Mouse (Mus musculus): Measurements from ENCODE around the gene Rapgef1. TPM values are rescaled to one million over a fixed set of nuclear protein-coding genes. Genes with fewer than 3 reads are reported as not detected.

Gene Rapgef1
- polyA plus RNA-seq, 1 experiment from 2014 or later = 9.7 TPM

DNA sequence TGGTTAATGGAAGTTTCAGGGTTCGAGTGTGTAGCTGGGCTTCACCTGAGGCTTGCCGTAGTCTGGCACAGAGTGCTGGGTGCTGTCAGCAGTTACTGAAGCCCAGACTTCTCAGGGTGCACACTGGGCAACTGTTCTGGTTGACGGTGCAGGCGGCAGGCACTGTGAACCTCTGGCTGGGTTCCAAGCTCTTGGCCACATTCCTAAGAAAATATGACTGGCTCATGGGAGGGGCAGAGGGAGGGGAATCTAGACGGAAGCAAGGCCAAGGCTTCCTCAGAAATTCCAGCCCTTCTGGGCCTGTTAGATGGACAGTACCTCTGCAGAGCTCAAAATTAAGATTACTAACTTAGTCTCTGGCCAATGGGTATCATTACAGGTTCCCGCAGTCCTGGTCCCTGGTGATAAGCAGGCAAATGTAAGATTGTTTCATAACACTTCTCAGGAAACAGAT is 13.6 kb downstream of the Rapgef1 start:
- no peaks in the 10 kb centered on the region for H3K27me3 ChIP-seq (replicated peaks)
- peaks cover 7% of the 10 kb centered on the region; the same call in 1 of the 2 replicates for H3K36me3 ChIP-seq
- no peaks in the 10 kb centered on the region for H3K9me3 ChIP-seq
- peak; percentile 62; the same call in 1 of the 2 replicates for ATAC-seq (ENCODE audit: extremely low read depth, insufficient number of reproducible peaks, low FRiP score, low TSS enrichment)
- H3K4me3 ChIP-seq = no peak overlapping the region
- peak overlapping the region; percentile 88 for H3K27ac ChIP-seq (replicated peaks)
- H3K4me2 ChIP-seq = peak overlapping the region; percentile 24; the same call in 1 of the 2 replicates
- 15% methylated on average over 6 of the region's 6 CpGs for WGBS
- peak overlapping the region; percentile 47 for H3K9ac ChIP-seq
- H3K4me1 ChIP-seq = peaks cover 85% of the 10 kb centered on the region

DNA sequence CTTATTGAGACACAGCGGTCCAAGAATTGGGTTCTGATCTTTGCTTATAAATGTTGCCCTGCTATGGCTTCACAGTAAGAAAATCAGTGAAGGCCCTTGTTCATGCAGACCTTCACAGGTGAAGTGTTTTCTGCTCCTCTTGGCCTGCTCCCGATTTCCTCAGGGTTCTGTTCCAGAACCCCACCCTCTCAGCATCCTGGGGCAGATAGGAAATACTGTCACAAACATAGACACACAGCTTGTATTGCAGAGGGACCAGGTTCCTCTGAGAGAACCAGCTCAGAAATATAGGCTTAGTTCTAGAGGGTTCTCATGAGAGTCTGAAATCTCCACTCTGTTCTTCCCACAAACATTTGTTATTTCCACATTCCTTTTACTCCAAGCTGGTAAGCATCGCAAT is 14.3 kb downstream of the Rapgef1 start:
- Histone ChIP-seq H3K27me3 (replicated peaks) (no peaks in the 10 kb centered on the region), H3K4me2 (no peak overlapping the region), H3K4me3 (no peak overlapping the region), H3K36me3 (peaks cover 7% of the 10 kb centered on the region; the same call in 1 of the 2 replicates), H3K9me3 (no peaks in the 10 kb centered on the region), H3K9ac (peak overlapping the region; percentile 8; the same call in 1 of the 2 replicates), H3K27ac (replicated peaks) (peak overlapping the region; percentile 88), H3K4me1 (peaks cover 78% of the 10 kb centered on the region)
- ATAC-seq (ENCODE audit: extremely low read depth, insufficient number of reproducible peaks, low FRiP score, low TSS enrichment) = no peak
- 74% methylated on average over 3 of the region's 3 CpGs for WGBS

DNA sequence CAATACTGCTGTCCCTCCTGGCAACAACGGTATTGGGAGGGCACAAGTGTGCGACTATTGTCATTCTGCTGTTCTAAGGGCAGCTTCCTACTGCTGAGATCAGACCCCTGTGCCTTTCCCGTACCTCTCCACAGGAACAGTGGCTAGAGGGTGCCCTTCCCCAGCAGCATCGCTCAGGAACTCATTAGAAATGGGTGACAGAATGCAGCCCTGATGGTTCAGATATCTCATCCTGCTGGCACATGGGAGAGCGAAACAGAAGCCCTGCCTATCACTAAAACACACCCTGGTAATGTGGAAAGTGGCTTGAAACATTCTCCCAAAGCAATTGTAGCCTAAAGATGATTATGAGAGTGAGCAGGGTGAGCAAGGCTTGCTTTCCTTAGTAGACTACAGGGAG is 15.0 kb downstream of the Rapgef1 start:
- no peak overlapping the region for H3K4me2 ChIP-seq
- peak overlapping the region; percentile 28; the same call in 1 of the 2 replicates for H3K9ac ChIP-seq
- H3K27ac ChIP-seq (replicated peaks) = peak overlapping the region; percentile 88
- H3K4me1 ChIP-seq = peaks cover 78% of the 10 kb centered on the region
- no peaks in the 10 kb centered on the region for H3K27me3 ChIP-seq (replicated peaks)
- ATAC-seq (ENCODE audit: extremely low read depth, insufficient number of reproducible peaks, low FRiP score, low TSS enrichment) = no peak
- WGBS = 55% methylated on average over 5 of the region's 5 CpGs
- H3K9me3 ChIP-seq = no peaks in the 10 kb centered on the region
- H3K36me3 ChIP-seq = peaks cover 7% of the 10 kb centered on the region; the same call in 1 of the 2 replicates
- H3K4me3 ChIP-seq = no peak overlapping the region

DNA sequence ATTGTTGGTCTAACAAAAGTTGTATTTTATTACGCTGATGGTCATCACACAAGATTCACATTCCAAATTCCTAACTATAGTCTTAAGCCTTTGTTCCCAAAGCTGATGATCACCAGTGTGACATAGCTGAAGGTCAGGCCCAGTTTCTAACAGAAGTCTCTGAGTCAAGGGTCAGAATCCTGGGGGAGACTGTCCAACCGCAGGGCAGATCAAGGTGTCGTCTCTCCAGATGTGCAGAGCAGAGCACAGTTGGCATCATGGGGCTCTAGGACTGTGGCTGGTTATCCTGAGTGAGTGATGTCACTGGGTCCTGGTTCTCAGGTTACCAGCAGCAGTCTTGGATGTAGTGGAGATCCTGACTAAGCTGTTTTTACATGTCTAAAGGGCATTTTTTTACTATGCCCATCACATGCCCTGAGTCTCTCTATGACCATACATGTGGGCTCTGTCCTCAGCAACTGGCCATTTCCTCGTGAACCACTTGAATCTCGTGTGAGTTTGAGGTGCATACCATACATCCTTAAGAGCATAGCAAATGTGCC is 16.5 kb downstream of the Rapgef1 start:
- peaks cover 71% of the 10 kb centered on the region for H3K4me1 ChIP-seq
- no peak overlapping the region for H3K27ac ChIP-seq (replicated peaks)
- H3K9ac ChIP-seq = no peak overlapping the region
- WGBS = 77% methylated on average over 5 of the region's 5 CpGs
- H3K36me3 ChIP-seq = no peaks in the 10 kb centered on the region
- no peaks in the 10 kb centered on the region for H3K27me3 ChIP-seq (replicated peaks)
- no peak overlapping the region for H3K4me3 ChIP-seq
- no peak overlapping the region for H3K4me2 ChIP-seq
- no peaks in the 10 kb centered on the region for H3K9me3 ChIP-seq
- ATAC-seq (ENCODE audit: extremely low read depth, insufficient number of reproducible peaks, low FRiP score, low TSS enrichment) = no peak

DNA sequence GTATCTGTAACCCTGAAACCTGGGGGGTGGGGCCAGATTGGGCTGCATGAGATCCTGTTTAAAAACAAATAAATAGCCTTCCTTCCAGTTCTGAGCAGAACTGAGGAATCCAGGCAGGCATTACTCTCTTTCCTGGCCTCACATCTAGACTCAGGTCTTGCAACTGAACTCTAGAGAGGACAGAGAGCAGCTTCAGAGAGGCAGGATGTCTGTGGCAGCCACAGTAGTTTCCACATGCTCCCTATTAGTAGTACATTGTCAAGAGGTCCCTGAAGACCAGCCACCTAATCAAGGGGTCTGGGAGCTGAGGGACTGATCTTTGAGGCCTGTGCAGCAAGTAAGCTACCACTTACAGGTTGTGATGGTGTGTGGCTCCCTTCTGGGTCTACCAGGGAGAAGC is 18.0 kb downstream of the Rapgef1 start:
- Histone ChIP-seq H3K4me2 (no peak overlapping the region), H3K36me3 (no peaks in the 10 kb centered on the region), H3K9ac (no peak overlapping the region), H3K9me3 (no peaks in the 10 kb centered on the region), H3K4me1 (peaks cover 63% of the 10 kb centered on the region), H3K27ac (replicated peaks) (peak overlapping the region; percentile 6; the same call in 1 of the 2 replicates), H3K4me3 (no peak overlapping the region), H3K27me3 (replicated peaks) (no peaks in the 10 kb centered on the region)
- ATAC-seq (ENCODE audit: extremely low read depth, insufficient number of reproducible peaks, low FRiP score, low TSS enrichment) = no peak

DNA sequence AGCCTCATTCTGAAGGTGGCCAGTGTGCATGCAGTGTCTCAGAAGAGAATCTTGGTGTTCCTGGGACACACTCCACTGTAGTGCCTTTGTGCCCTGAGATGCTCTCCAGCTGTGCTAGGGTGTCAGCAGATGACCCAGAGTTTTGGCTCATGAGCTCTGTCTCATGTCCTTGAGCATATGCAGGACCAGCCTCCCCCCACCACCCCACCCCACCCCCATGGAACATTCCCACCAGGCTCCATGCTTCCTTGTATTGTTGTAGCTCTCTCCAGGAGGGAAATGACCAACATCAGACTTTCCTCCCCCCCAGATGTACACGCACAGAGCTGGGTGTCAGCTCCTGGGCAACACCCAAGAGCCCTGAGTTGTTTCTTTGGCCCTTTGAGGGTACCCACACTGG is 19.9 kb downstream of the Rapgef1 start:
- Histone ChIP-seq H3K4me2 (no peak overlapping the region), H3K27me3 (replicated peaks) (no peaks in the 10 kb centered on the region), H3K27ac (replicated peaks) (peak overlapping the region; percentile 67), H3K9me3 (no peaks in the 10 kb centered on the region), H3K4me1 (peaks cover 53% of the 10 kb centered on the region), H3K9ac (no peak overlapping the region), H3K36me3 (no peaks in the 10 kb centered on the region), H3K4me3 (no peak overlapping the region)
- no peak; the same call in 1 of the 2 replicates for ATAC-seq (ENCODE audit: extremely low read depth, insufficient number of reproducible peaks, low FRiP score, low TSS enrichment)
- WGBS = 67% methylated on average over 1 of the region's 1 CpGs

DNA sequence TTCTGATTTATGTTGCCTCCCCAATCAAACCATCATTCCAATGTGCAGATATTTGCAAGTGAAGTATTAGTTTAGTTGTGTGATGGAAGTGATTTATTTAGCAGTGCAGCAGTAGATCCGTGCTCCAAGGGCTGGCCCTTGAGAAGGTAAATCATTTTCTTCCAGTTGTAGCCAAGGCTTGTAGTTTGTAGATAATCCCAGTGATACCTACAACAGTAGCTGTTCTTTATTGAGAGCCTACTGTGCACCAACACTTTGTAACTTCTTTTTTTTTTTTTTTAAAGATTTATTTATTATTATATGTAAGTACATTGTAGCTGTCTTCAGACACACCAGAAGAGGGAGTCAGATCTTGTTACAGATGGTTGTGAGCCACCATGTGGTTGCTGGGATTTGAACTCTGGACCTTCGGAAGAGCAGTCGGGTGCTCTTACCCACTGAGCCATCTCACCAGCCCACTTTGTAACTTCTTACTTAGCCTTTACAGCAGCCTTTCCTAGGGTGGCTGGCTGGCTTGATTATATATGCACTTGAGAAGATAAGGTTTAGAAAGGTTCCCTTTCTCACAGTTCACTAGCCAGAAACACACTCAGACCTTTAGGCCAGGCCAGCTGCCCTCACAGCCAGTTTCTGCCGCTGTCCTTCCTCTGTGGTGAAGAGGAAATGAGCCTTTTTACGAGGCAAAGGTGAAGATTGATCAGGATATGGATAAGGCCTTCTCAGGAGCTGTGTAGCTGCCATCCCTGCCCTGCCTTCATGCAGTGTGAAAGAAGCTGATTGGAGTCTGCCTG is 20.6 kb downstream of the Rapgef1 start:
- ATAC-seq (ENCODE audit: extremely low read depth, insufficient number of reproducible peaks, low FRiP score, low TSS enrichment) = no peak

DNA sequence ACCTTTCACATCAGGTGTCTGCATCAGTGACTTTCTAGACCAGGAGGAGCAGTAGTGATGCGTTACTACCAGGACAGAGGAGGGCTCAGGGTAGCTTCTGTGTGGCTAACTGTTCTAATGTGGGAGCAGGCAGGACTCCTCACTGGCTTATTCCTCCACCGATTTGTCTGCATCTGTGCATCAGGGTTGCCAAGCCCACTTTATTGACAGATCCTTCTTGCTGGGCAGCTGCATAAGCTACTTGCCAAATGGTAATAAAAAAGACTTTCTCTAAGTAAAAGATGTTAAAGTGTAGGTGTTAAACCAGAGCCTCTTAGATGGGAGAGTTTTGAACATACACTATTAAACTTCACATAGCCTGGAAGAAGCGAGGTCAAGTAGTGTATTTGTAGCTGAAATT is 22.2 kb downstream of the Rapgef1 start:
- peaks cover 55% of the 10 kb centered on the region for H3K4me1 ChIP-seq
- H3K36me3 ChIP-seq = peaks cover 6% of the 10 kb centered on the region; the same call in 1 of the 2 replicates

More for the DNA sequence above, 20.6 kb downstream of the Rapgef1 start:
- Histone ChIP-seq H3K27ac (replicated peaks) (peak overlapping the region; percentile 55), H3K9ac (no peak overlapping the region), H3K4me3 (no peak overlapping the region), H3K27me3 (replicated peaks) (no peaks in the 10 kb centered on the region), H3K4me1 (peaks cover 53% of the 10 kb centered on the region), H3K36me3 (peaks cover 6% of the 10 kb centered on the region; the same call in 1 of the 2 replicates), H3K4me2 (no peak overlapping the region), H3K9me3 (no peaks in the 10 kb centered on the region)
- 72% methylated on average over 5 of the region's 5 CpGs for WGBS

DNA sequence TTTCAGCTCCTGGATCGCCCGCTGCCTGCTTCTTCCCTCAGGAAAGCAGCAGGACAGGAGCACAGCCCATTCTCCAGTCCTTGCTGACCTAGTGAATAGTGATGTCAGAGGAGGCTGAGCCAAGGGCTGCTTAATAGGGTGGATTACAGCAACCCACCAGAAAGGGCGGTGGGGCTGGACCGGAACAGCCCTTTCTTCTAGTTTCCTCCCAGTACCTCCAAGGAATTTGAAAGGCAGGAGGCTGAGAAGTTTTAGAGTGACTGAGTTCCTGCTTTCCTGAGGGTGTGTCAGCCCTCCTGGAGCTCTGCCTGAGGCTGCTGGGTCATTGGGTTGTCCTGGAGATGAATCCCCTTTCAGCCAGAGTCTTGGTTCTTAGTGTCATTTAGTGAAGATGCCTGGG is 23.9 kb downstream of the Rapgef1 start:
- peak overlapping the region; percentile 56; the same call in 1 of the 2 replicates for H3K9ac ChIP-seq
- peak overlapping the region; percentile 26 for H3K4me3 ChIP-seq
- peaks cover 58% of the 10 kb centered on the region for H3K4me1 ChIP-seq
- ATAC-seq (ENCODE audit: extremely low read depth, insufficient number of reproducible peaks, low FRiP score, low TSS enrichment) = no peak
- H3K27me3 ChIP-seq (replicated peaks) = no peaks in the 10 kb centered on the region
- H3K9me3 ChIP-seq = no peaks in the 10 kb centered on the region
- peak overlapping the region; percentile 30 for H3K4me2 ChIP-seq
- H3K27ac ChIP-seq (replicated peaks) = peak overlapping the region; percentile 48
- H3K36me3 ChIP-seq = peaks cover 6% of the 10 kb centered on the region; the same call in 1 of the 2 replicates
- WGBS = 73% methylated on average over 4 of the region's 4 CpGs

More for the DNA sequence above, 22.2 kb downstream of the Rapgef1 start:
- ATAC-seq (ENCODE audit: extremely low read depth, insufficient number of reproducible peaks, low FRiP score, low TSS enrichment) = no peak
- Histone ChIP-seq H3K9ac (no peak overlapping the region), H3K4me3 (no peak overlapping the region), H3K4me2 (no peak overlapping the region), H3K27me3 (replicated peaks) (no peaks in the 10 kb centered on the region), H3K9me3 (no peaks in the 10 kb centered on the region), H3K27ac (replicated peaks) (no peak overlapping the region)
- 88% methylated on average over 3 of the region's 3 CpGs for WGBS

DNA sequence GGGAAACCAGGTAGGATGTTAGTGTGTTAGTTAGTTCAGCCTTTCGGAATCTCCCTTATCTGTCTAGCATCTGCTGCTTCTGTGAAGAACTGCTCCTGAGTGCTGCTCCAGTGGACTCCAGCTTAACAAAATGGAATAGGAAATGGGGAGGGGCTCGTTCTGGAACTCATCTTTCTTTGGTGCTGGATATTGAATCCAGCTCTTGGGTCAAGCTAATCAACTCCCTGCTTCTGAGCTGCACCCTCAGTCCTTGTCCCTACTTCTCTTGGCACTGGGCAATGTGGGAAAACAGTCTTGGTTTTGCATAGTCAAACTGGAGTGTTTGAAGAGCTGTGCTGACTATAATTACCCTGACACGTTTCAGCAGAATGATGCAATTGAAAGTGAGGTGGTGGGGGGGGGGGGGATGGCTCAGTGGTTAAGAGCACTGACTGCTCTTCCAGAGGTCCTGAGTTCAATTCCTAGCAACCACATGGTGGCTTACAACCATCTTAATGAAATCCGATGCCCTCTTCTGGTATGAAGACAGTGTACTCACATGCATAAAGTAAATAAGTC is 25.6 kb downstream of the Rapgef1 start:
- peaks cover 6% of the 10 kb centered on the region; the same call in 1 of the 2 replicates for H3K36me3 ChIP-seq
- H3K9me3 ChIP-seq = no peaks in the 10 kb centered on the region
- 73% methylated on average over 4 of the region's 4 CpGs for WGBS
- no peak overlapping the region for H3K27ac ChIP-seq (replicated peaks)
- H3K4me3 ChIP-seq = peak overlapping the region; percentile 18; the same call in 1 of the 2 replicates
- no peak for ATAC-seq (ENCODE audit: extremely low read depth, insufficient number of reproducible peaks, low FRiP score, low TSS enrichment)
- no peaks in the 10 kb centered on the region for H3K27me3 ChIP-seq (replicated peaks)
- no peak overlapping the region for H3K9ac ChIP-seq
- H3K4me2 ChIP-seq = peak overlapping the region; percentile 21
- peaks cover 60% of the 10 kb centered on the region for H3K4me1 ChIP-seq

DNA sequence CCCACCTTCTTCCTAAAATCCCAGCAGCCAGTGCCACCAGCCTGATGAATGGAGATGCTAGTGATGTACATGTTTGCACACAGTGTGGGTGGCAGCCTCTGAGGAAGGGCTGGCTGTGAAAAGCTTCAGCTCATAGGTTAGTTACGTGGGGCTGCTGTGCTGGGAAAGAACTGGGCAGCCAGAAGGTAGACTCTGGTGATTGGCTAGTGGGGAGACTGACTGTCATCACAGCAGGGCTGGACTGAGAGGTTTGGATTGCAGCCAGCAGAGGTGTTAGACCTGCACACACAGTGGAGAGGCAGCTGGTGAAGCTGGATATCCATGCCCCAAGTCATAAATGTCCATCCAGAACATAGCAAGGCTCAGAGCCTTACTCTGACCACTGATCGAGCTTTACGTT is 27.1 kb downstream of the Rapgef1 start:
- H3K9ac ChIP-seq = no peak overlapping the region
- peaks cover 6% of the 10 kb centered on the region; the same call in 1 of the 2 replicates for H3K36me3 ChIP-seq
- no peaks in the 10 kb centered on the region for H3K9me3 ChIP-seq
- no peak overlapping the region for H3K4me3 ChIP-seq
- peak overlapping the region; percentile 44 for H3K27ac ChIP-seq (replicated peaks)
- peak overlapping the region; percentile 11; the same call in 1 of the 2 replicates for H3K4me2 ChIP-seq
- peaks cover 55% of the 10 kb centered on the region for H3K4me1 ChIP-seq
- WGBS = 55% methylated on average over 3 of the region's 3 CpGs
- no peaks in the 10 kb centered on the region for H3K27me3 ChIP-seq (replicated peaks)
- peak; percentile 69; the same call in 1 of the 2 replicates for ATAC-seq (ENCODE audit: extremely low read depth, insufficient number of reproducible peaks, low FRiP score, low TSS enrichment)

Data from heart, embryonic 13.5 days (tissue).